Mouse (Mus musculus): Measurements from ENCODE around the gene Zfp444.
A peak's percentile ranks its signal among the peaks of the same experiment; 100 is the strongest.
"Not testable (repeated sequence)": the region's sequence is repeated elsewhere in the genome, so short reads cannot be mapped to it uniquely, and the experiment has no call there.

Gene Zfp444

DNA sequence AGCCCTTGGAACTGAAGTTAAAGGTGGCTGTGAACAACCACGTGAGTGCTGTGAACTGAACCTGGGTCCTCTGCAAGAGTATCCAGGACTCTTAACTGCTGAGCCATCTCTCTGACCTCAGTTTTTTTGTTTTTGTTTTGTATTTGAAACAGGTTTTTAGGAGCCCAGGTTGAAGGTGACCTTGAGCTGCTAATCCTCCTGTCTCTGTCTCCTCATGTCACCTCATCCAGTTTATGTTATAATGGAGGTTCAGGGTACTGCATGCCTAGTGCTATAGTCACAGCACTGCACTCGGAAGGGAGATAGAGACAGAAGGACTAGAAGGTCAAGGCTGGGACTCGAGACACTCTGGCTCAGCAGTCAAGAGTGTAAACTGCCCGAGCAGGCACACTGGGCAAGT, 9.9 kb upstream of the Zfp444 start:
- no peak for DNase-seq

DNA sequence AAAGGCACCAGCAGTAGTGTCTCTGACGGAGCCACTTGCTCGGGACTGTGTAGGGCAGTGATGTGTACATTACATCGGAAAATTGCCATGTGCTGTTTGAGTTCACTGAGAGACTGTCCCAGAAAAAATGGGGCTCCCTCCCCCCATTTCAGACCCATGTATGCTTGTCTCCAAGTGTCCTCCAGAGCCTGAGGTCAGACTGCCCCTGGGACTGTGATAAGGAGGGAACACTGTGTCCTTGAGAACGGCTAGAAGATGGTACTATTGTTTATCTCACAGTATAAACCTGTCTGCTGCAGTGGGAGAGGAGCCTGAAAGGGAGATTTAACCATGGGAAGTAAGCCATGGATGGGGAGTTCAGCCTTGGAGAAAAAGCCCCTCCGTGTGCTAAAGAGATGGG, 7.4 kb upstream of the Zfp444 start:
- no peak for DNase-seq

DNA sequence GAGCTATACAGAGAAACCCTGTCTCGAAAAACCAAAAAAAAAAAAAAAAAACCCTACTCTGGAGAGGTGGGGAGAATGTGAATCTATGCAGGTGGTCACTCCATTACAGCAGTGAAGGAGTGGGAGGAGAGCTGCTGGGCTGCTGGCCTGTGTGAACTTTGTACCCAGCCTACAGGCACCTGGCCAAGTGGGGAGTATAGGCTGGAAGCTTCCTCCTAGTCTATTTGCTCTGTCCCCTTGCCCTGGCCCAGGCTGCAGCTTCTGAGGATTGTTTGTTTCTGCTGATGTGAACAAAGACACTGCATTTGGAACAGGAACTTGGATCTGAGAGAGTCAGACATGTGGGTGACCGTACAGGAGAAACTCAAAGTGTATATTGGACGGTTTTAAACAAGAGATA, 2.6 kb upstream of the Zfp444 start:
- no peak for DNase-seq

DNA sequence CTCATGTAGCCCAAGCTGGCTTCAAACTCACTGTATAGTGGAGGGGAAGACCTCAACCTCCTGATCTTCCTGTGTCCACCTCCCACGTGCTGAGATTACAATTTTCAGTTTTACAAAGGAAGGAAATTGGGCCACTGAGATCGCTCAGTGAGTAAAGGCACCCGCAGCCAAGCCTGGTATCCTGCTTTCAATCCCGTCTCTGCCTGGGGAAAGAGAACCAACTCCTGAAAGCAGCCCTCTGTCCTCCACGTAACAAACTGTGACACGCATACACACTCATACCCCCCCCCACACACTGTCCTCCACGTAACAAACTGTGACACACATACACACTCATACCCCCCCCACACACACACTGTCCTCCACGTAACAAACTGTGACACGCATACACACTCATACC, 1.6 kb upstream of the Zfp444 start:
- no peak for DNase-seq

GRCm38 (mm10) chr7:6170871-6171270, 1.2 kb upstream of the Zfp444 start:
- no peak for DNase-seq

DNA sequence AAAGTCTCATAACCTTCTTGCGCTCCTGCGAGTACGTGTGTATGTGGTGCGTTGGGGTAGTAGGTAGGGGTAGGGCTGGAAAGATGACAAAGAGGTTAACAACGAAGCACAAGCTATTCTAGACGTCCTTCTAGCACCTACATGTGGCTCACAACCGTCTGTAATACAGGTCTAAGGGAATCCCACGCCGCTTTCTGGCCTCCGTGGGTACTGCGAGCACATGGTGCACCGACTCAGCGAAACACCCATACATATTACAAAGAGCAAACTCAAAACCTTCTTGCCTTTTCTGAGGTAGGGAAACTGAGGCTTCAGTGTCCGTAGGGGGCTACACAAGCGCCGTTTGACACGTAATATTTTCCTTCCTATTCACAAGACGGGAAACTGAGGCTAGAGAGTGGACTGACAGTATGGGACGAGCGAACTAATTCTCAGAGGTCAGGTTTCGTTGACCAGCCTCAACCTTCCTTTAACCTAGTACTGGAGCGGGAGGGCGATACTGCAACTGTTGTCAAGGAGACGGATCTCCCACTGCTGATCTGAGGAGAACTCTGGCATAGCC, 501 bp upstream of the Zfp444 start:
- peak; percentile 64 to 71 for DNase-seq

DNA sequence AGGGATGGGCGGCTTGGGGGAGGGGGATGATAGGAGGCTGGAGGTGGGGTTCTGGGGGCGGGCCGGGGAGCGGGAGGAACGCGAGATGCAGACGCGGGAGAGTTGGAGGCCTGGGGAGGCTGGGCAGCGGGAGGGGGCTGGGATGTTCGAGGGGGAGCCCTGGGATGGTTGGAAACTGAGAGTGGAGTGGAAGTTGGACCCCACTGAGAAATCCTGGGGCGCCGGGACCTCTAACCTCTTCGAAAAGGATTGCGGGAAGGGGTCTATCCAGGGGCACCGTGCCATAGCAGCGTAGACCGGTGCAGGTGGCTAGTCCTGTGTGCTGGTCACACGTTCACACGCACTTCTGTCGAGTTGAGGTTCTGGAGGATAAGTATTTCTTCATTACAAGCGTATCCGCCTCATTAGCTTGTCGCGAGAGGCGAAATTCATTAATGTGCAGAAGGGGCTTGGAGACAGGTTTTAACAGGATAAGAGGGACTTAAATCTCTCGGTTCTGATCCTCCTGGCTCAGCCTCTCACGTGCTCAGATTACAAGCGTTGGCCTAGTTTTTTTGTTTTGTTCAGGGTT, 733 bp downstream of the Zfp444 start:
- DNase-seq = peak in 1 of 2 experiments; percentile 66

GRCm38 (mm10) chr7:6173872-6174271, 1.8 kb downstream of the Zfp444 start:
- DNase-seq = peak in 1 of 2 experiments; percentile 17

GRCm38 (mm10) chr7:6174365-6174987, 2.5 kb downstream of the Zfp444 start:
- peak in 1 of 2 experiments; percentile 14 for DNase-seq

DNA sequence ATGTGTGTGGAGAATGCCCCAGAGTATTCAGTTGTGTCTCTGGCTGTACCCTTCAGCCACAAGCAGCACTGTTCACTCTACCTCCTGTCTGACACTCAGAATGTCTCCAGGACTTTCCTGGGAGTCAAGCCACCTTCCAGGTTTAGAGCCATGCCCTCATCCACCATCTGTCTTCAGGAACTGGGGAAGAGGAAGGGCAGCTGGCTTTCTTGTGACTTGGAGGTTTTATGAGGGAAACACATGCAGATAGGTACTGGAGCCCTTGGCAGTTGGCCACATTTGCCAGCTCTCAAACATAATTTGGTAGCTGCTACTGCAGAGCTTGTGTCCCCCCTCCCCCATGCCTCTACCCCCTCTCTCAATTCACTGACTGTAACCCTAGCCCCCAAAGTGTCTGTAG, 7.0 kb downstream of the Zfp444 start:
- peak; percentile 73 to 81 for DNase-seq

DNA sequence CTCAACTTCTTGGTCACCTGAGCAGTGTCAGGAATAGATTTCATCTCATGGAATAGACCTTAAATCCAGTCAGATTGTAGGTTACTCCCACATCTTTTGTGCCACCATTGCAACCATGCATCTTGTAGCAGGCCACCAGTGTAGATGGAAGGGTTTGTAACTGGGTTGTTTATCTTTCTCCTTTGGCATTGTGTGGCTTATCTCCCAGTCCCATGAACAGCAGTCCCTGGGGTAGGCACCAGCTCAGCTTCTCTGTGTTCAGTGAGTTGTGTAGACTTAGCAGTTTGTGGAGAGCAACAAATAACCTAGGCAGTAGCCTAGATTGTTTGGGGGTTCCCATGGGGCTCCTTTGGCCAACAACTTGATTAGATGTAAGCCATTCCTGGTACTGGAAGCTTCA, 10.9 kb downstream of the Zfp444 start:
- no peak for DNase-seq

DNA sequence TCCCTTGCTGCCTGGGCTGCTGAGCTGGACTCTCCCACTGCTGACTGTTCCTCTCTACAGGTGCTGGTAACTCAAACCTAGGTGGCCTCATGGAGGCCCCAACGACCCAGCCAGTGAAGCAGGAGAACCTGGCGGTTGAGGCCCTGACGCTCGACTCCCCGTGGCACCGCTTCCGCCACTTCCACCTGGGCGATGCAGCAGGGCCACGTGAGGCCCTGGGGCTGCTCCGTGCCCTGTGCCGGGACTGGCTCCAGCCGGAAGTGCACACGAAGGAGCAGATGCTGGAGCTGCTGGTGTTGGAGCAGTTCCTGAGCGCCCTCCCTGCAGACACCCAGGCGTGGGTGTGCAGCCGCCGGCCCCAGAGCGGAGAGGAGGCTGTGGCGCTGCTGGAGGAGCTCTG, 11.8 kb downstream of the Zfp444 start:
- DNase-seq = peak; percentile 77 to 78

GRCm38 (mm10) chr7:6184521-6184920, 12.5 kb downstream of the Zfp444 start:
- peak; percentile 49 to 68 for DNase-seq

GRCm38 (mm10) chr7:6185391-6185790, 13.4 kb downstream of the Zfp444 start:
- DNase-seq = peak in 1 of 2 experiments; percentile 9

- DNase-seq = no peak
Observed at GRCm38 (mm10) chr7:6186176-6186575, 14.2 kb downstream of the Zfp444 start.

DNA sequence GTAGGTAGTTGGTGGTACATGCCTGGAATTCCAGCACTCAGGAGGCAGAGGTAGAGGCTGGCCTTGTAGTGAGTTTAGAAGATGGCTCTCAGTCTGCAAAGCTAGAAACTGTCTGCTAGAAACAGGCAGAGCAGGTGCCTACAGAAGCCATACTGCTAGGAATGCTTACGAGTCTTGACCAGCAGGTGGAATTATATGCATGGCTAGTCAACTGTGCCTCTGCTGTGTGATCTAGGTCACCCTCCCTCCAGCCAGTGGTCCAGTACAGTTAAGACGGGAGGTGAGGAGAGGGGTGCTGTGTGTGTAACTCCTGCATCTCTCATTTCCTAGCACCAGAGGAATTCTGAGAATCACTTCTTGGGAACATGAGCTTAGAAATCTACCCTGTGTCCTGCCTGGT, 14.7 kb downstream of the Zfp444 start:
- DNase-seq = peak in 1 of 2 experiments; percentile 22

DNA sequence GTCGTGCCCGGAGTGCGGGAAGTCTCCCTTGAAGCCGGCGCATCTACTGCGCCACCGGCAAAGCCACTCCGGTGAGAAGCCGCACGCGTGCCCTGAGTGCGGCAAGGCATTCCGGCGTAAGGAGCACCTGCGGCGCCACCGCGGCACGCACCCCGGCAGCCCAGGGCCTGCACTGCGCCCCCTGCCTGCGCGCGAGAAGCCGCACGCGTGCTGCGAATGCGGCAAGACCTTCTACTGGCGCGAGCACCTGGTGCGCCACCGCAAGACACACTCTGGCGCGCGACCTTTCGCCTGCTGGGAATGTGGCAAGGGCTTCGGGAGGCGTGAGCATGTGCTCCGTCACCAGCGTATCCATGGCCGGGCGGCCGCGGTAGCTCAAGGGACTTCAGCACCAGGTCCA, 17.5 kb downstream of the Zfp444 start:
- peak; percentile 31 to 56 for DNase-seq

- peak; percentile 83 to 87 for DNase-seq
Observed at GRCm38 (mm10) chr7:6191376-6191775, 19.4 kb downstream of the Zfp444 start.

DNA sequence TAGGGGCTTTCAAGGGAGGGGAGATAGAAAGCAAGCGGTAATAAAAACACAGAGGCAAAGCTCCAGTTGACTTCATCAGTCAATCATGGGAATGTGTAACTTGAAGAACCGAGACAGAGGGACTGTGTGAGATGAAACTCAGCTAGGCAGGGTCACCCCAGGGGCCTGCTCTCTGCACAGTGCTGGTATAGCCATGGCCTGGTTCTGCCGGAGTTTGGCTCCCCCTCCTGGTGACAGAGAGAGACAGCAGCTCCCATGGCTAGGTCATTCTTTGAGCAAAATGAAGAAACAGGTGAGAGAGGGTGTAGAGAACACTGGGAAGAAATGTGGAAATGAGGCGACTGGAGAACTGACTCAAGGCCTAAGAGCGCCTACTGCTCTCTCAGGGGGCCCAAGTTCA, 22.1 kb downstream of the Zfp444 start:
- DNase-seq = peak; percentile 74 to 81

- DNase-seq = no peak
Observed at GRCm38 (mm10) chr7:6195777-6196176, 23.8 kb downstream of the Zfp444 start.

GRCm38 (mm10) chr7:6196790-6197189, 24.8 kb downstream of the Zfp444 start, which contains the start of gene Galp:
Gene Galp (plus strand): TSS chr7:6197090.
- DNase-seq = no peak

- no peak for DNase-seq
Observed at GRCm38 (mm10) chr7:6204200-6204599, 32.2 kb downstream of the Zfp444 start.

DNA sequence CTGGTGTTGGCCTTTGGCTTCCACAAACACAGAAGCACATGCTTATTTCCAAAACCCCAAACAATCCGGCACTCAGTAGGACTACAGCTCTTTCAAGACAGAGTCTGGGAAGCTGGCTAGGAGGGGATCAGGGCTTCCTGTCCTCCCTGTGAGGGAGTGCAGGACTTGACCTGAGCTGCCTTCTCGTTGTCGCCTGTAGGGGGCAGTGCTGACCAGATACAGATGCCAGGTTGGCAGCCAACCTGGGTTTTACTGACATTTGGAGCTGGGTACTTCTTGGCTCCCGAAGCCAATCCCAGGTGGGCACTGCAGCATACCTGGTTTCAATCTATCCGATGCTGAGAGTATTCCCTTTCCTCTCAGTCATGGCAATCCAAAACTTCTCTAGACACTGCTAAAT, 41.1 kb downstream of the Zfp444 start:
- DNase-seq = peak; percentile 34 to 50

DNA sequence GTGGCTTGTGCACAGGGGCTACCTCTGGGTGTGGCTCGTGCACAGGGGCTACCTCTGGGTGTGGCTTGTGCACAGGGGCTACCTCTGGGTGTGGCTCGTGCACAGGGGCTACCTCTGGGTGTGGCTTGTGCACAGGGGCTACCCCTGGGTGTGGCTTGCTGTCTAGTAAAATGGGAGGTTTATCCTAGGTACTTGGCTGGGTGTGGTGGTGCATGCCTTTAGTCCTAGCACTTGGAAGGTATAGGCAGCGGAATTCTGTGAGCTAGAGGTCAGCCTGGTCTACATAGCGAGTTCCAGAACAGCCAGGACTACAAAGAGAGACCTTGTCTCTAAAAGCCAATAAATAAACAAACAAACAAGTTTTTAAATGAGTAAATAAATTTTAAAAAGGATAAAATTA, 42.7 kb downstream of the Zfp444 start:
- DNase-seq = not testable (repeated sequence)

GRCm38 (mm10) chr7:6220147-6220546, 48.1 kb downstream of the Zfp444 start:
- no peak for DNase-seq

Measured in cerebellum, adult 18-20 months (tissue).